Mouse (Mus musculus) kidney, postnatal 0 days (tissue): ENCODE data around the gene Slc6a2. TPM values are rescaled to one million over a fixed set of nuclear protein-coding genes. Genes with fewer than 3 reads are reported as not detected.

Source experiments
- ATAC-seq: fragments of 200-750 bp; cut with Nextera tagmentation; replicated peaks from 2 replicates; pipeline ENCODE4 v1.8.0; 2017; ENCODE audit warnings: low read depth, moderate number of reproducible peaks, moderate TSS enrichment, moderate library complexity; ENCODE audit not compliant: low FRiP score
- DNase-seq: peaks from one replicate; pipeline ENCODE4 v3.0.0-alpha.2; 2016; ENCODE audit warnings: low spot score
- H3K27ac ChIP-seq: fragments of 300-500 bp; sonication (generic); 2 replicates; pipeline ENCODE4 v1.5.1; 2014; ENCODE audit warnings: mild to moderate bottlenecking
- H3K27me3 ChIP-seq: fragments of 300-500 bp; sonication (generic); 2 replicates; pipeline ENCODE4 v1.6.1; 2014; ENCODE audit warnings: low read length, mixed read lengths; ENCODE audit not compliant: insufficient read depth
- H3K36me3 ChIP-seq: fragments of 300-500 bp; sonication (generic); 2 replicates; pipeline ENCODE4 v1.6.1; 2014; ENCODE audit warnings: low read length, mixed read lengths; ENCODE audit not compliant: insufficient read depth
- H3K4me1 ChIP-seq: fragments of 300-500 bp; sonication (generic); replicated peaks from 2 replicates; pipeline ENCODE4 v1.6.1; 2014; ENCODE audit warnings: antibody characterized with exemption, low read length, mixed read lengths; ENCODE audit not compliant: insufficient read depth
- H3K4me2 ChIP-seq: fragments of 300-500 bp; sonication (generic); 2 replicates; pipeline ENCODE4 v1.6.1; 2014; ENCODE audit warnings: mild to moderate bottlenecking, low read length, moderate library complexity, mixed read lengths
- H3K4me3 ChIP-seq: fragments of 300-500 bp; sonication (generic); replicated peaks from 2 replicates; pipeline ENCODE4 v1.5.1; 2014; ENCODE audit warnings: low read depth, low read length
- H3K9ac ChIP-seq: fragments of 300-500 bp; sonication (generic); 2 replicates; pipeline ENCODE4 v1.6.1; 2014; ENCODE audit warnings: low read depth, low read length
- H3K9me3 ChIP-seq: fragments of 300-500 bp; sonication (generic); replicated peaks from 2 replicates; pipeline ENCODE4 v1.6.1; 2016; ENCODE audit warnings: low read length, inconsistent platforms, mixed read lengths
- CTCF ChIP-seq: IDR thresholded peaks from 2 replicates; pipeline ENCODE4 v1.5.1; 2016; ENCODE audit warnings: antibody characterized with exemption, low read depth, mild to moderate bottlenecking, moderate library complexity
- WGBS: fragments of 180-500 bp; shearing (Covaris S2); extraction: QIAGEN DNeasy Blood & Tissue Kit; methylation state at CpG from one replicate; pipeline ENCODE4 v1.1.7; 2014; 5-methylcytosine and 5-hydroxymethylcytosine counted together
- polyA plus RNA-seq: library from polyadenylated mRNA; unstranded; fragments of >200 nt; fragmentation: Nextera tagmentation; extraction: Ambion mirVana; gene quantifications from 2 replicates; pipeline ENCODE4 v1.2.1, GENCODE M21; 2015

Slc6a2 gene
- 0.03 and 0.12 TPM in 2 replicates for polyA plus RNA-seq

- no peak for TF ChIP-seq CTCF
- DNase-seq (no peak), ATAC-seq (no peak)
- Histone ChIP-seq H3K4me2 (peak within 1 kb of the TSS; percentile 58), H3K9me3 (no peaks in the 10 kb centered on the region), H3K36me3 (no peaks in the 10 kb centered on the region), H3K9ac (no peak within 1 kb of the TSS), H3K4me1 (0 out of 2 replicates have a peak, but pooled peaks cover 4% of the 10 kb centered on the region), H3K27ac (no peak within 1 kb of the TSS), H3K4me3 (peak within 1 kb of the TSS; percentile 28), H3K27me3 (peaks cover 37% of the 10 kb centered on the region)
- WGBS = 68% methylated on average over 10 of the region's 10 CpGs
Measured at GRCm38 (mm10) chr8:92959779-92960178, at the start of gene Slc6a2. TSS of gene Slc6a2 (plus strand) at chr8:92960079.

DNA sequence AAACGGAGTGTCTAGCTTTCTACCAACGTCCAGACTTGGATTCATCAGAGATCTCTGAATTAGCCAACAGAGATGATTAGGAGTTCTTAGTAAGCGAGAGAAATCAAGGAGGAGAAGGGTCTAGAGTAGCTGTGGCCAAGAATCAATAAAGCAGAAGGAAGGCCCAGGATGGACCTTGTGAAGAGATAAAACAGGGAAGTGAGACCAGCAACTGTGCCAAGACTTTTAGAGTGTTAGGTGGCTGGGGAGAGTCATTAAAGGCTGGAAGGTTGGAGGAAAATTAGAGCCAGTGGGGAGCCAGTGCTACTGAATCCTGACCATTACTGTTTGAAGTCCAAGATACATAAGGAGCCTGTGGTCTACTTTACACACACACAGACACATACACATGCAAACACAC is 48.4 kb upstream of the Slc6a2 start:
- DNase-seq (no peak), ATAC-seq (no peak)
- Histone ChIP-seq H3K4me1 (no peaks in the 10 kb centered on the region), H3K27ac (no peak overlapping the region), H3K4me3 (no peak overlapping the region), H3K27me3 (no peaks in the 10 kb centered on the region), H3K9ac (no peak overlapping the region), H3K9me3 (no peaks in the 10 kb centered on the region), H3K4me2 (no peak overlapping the region), H3K36me3 (no peaks in the 10 kb centered on the region)
- 93% methylated on average over 3 of the region's 3 CpGs for WGBS
- TF ChIP-seq CTCF = no peak

- ATAC-seq (no peak), DNase-seq (no peak)
- no peak for TF ChIP-seq CTCF
- H3K27ac ChIP-seq = no peak overlapping the region
- no peaks in the 10 kb centered on the region for H3K4me1 ChIP-seq
- H3K4me3 ChIP-seq = no peak overlapping the region
- no peaks in the 10 kb centered on the region for H3K27me3 ChIP-seq
- no peak overlapping the region for H3K9ac ChIP-seq
- H3K36me3 ChIP-seq = no peaks in the 10 kb centered on the region
- 76% methylated on average over 7 of the region's 7 CpGs for WGBS
- H3K9me3 ChIP-seq = no peaks in the 10 kb centered on the region
- no peak overlapping the region for H3K4me2 ChIP-seq
Measured at GRCm38 (mm10) chr8:92913396-92913795, 46.5 kb upstream of the Slc6a2 start.

DNA sequence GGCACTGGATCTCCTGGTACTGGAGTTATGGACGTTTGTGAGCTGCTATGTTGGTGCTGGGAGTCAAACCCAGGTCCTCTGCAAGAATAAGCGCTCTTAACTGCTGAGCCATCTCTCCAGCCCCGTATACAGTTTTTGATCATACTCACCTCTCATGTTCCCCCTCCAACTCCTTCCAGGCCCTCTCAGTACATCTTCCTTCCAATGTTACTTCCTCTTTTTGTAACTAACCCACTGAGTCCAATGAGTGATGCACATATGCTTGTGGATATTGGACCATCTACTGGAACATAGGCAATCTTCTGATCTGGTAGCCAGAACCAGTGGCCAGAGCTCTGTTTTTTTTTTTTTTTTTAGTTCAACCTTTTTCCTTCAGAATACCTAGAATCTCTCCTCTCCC is 43.8 kb upstream of the Slc6a2 start:
- Histone ChIP-seq H3K27me3 (no peaks in the 10 kb centered on the region), H3K27ac (no peak overlapping the region), H3K36me3 (no peaks in the 10 kb centered on the region), H3K9ac (no peak overlapping the region), H3K9me3 (no peaks in the 10 kb centered on the region), H3K4me3 (no peak overlapping the region), H3K4me1 (no peaks in the 10 kb centered on the region), H3K4me2 (no peak overlapping the region)
- ATAC-seq = no peak
- 81% methylated on average over 3 of the region's 3 CpGs for WGBS
- TF ChIP-seq CTCF = no peak
- no peak for DNase-seq

GRCm38 (mm10) chr8:92921768-92922167 is 38.1 kb upstream of the Slc6a2 start:
- Histone ChIP-seq H3K36me3 (no peaks in the 10 kb centered on the region), H3K4me3 (no peak overlapping the region), H3K4me2 (no peak overlapping the region), H3K27ac (no peak overlapping the region), H3K9ac (no peak overlapping the region), H3K9me3 (no peaks in the 10 kb centered on the region), H3K27me3 (no peaks in the 10 kb centered on the region), H3K4me1 (no peaks in the 10 kb centered on the region)
- DNase-seq = no peak
- WGBS = 75% methylated on average over 3 of the region's 3 CpGs
- no peak for ATAC-seq
- no peak for TF ChIP-seq CTCF

GRCm38 (mm10) chr8:92928986-92929385 is 30.9 kb upstream of the Slc6a2 start:
- DNase-seq (no peak), ATAC-seq (no peak)
- TF ChIP-seq CTCF = no peak
- no peak overlapping the region for H3K4me2 ChIP-seq
- H3K27ac ChIP-seq = no peak overlapping the region
- H3K36me3 ChIP-seq = no peaks in the 10 kb centered on the region
- 60% methylated on average over 4 of the region's 4 CpGs for WGBS
- no peaks in the 10 kb centered on the region for H3K27me3 ChIP-seq
- no peak overlapping the region for H3K4me3 ChIP-seq
- H3K4me1 ChIP-seq = no peaks in the 10 kb centered on the region
- H3K9me3 ChIP-seq = no peaks in the 10 kb centered on the region
- H3K9ac ChIP-seq = no peak overlapping the region

DNA sequence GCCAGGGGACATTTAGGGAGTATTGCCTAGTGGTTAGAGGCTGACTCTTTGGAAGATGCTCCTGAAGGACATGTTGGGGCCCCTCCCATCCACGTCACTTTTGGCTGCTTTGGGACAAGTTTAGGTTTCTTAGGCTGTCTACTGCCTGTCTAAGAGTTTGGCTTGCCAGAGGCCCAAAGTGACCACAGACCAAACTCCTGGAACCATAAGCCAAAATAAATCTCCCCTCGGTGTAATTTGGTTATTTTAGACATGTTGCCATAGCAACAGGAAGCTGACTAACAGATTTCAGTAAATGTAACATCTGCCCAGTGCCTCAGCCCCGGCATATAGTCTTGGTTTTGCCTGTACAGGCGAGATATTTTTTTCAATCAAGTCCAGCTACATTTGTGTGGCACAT is 21.8 kb upstream of the Slc6a2 start:
- no peak overlapping the region for H3K4me2 ChIP-seq
- H3K36me3 ChIP-seq = no peaks in the 10 kb centered on the region
- TF ChIP-seq CTCF = no peak
- no peak overlapping the region for H3K4me3 ChIP-seq
- no peak for ATAC-seq
- no peaks in the 10 kb centered on the region for H3K27me3 ChIP-seq
- DNase-seq = no peak
- no peaks in the 10 kb centered on the region for H3K4me1 ChIP-seq
- WGBS = 75% methylated on average over 4 of the region's 4 CpGs
- no peaks in the 10 kb centered on the region for H3K9me3 ChIP-seq
- no peak overlapping the region for H3K9ac ChIP-seq
- no peak overlapping the region for H3K27ac ChIP-seq
